Mouse (Mus musculus) olfactory bulb, adult 2 months (tissue): ENCODE results near the gene Wiz. TPM values are rescaled to one million over a fixed set of nuclear protein-coding genes. Genes with fewer than 3 reads are reported as not detected.

ENCODE experiments used
- H3K27ac ChIP-seq: fragments of 200-500 bp; 2 replicates; pipeline ENCODE4 v1.5.1; 2012; ENCODE audit warnings: low read depth, low read length; ENCODE audit not compliant: insufficient read depth
- H3K4me1 ChIP-seq: fragments of 200-500 bp; 2 replicates; pipeline ENCODE4 v1.6.1; 2012; ENCODE audit warnings: low read length; ENCODE audit not compliant: control insufficient read depth, insufficient read depth
- H3K4me3 ChIP-seq: fragments of 200-500 bp; 2 replicates; pipeline ENCODE4 v1.5.1; 2012; ENCODE audit warnings: mild to moderate bottlenecking, low read depth, low read length, moderate library complexity; ENCODE audit not compliant: insufficient read depth
- CTCF ChIP-seq: fragments of 200-500 bp; IDR thresholded peaks from 2 replicates; pipeline ENCODE4 v1.5.1; 2012; ENCODE audit warnings: low read depth, mild to moderate bottlenecking, low read length, moderate library complexity; ENCODE audit not compliant: insufficient read depth
- POLR2A ChIP-seq: fragments of 200-500 bp; IDR thresholded peaks from 2 replicates; pipeline ENCODE4 v1.6.1; 2012; ENCODE audit warnings: mild to moderate bottlenecking, low read depth, low read length, moderate library complexity; ENCODE audit not compliant: insufficient read depth
- WGBS: fragments of 180-500 bp; shearing (Covaris S2); methylation state at CpG from one replicate; pipeline ENCODE4 v1.1.7; 2018; 5-methylcytosine and 5-hydroxymethylcytosine counted together
- polyA plus RNA-seq: library from polyadenylated mRNA; stranded (reverse); fragments of >200 nt; gene quantifications from 2 replicates; pipeline ENCODE4 v1.2.4, GENCODE M21; 2012; ENCODE audit warnings: low replicate concordance; ENCODE audit not compliant: missing spikeins, insufficient read depth, insufficient read length

Wiz gene
- polyA plus RNA-seq, 1 experiment, result not detected

DNA sequence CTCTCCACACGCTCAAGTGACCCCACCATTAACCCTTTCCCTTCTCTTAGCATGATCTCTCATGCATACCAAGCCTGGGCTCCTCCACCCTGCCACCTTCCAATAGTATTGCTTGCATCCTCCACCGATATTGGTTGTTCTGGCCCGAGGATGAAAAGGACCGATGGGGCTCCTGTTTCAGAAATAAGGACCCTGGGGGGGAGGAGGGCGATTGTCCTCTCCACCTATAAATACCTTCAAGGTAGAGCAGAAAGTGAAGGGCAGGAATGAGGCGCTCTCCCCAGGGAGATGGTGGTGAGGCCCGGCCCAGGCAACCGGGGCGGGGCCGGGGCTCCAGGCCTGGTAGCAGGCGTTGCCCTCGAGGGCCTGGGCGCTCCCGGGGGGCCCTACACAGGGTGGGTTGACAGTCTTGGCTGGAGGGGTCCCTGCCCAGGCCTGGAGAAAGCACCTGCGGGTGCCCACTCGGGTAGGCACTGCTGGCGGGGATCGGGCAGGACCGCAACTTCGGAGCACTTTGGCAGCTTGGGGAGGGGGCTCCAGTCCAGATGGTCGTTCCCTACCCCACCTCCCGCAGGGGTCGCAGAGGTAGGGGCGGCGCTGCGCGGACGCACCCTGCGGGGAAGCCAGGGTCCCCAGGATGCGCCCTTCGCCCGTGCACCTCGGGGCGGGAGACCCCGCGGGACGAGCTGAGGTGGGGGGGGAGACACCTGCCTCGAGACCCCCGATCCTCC, 704 bp downstream of the Wiz start:
- peak overlapping the region; percentile 94 for H3K4me3 ChIP-seq
- TF ChIP-seq CTCF (no peak), POLR2A (no peak)
- 1% methylated on average over 36 of the region's 39 CpGs for WGBS
- peaks cover 10% of the 10 kb centered on the region for H3K4me1 ChIP-seq
- no peak overlapping the region for H3K27ac ChIP-seq

DNA sequence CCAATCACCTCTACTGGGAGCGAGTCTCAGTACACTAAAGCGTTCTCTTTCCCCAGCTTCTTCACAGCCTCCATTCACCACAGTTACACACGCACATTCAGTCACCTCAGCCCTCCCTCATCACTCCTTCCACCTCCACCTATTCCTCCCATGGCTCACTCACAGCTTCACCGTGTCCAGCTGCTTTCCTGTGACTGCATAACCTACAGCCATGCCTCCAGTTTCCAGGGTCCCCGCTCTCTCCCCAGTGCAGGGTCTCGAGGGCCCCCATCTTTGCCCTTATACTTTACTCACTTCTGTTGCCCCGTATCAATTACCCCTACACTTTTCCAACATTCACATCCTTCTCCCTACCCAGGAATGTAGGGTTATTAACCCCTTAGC, 1.3 kb downstream of the Wiz start:
- TF ChIP-seq CTCF (no peak), POLR2A (no peak)
- H3K4me3 ChIP-seq, result peak overlapping the region; percentile 94
- no peak overlapping the region for H3K27ac ChIP-seq
- WGBS, result 39% methylated on average over 7 of the region's 7 CpGs
- H3K4me1 ChIP-seq, result peaks cover 10% of the 10 kb centered on the region

DNA sequence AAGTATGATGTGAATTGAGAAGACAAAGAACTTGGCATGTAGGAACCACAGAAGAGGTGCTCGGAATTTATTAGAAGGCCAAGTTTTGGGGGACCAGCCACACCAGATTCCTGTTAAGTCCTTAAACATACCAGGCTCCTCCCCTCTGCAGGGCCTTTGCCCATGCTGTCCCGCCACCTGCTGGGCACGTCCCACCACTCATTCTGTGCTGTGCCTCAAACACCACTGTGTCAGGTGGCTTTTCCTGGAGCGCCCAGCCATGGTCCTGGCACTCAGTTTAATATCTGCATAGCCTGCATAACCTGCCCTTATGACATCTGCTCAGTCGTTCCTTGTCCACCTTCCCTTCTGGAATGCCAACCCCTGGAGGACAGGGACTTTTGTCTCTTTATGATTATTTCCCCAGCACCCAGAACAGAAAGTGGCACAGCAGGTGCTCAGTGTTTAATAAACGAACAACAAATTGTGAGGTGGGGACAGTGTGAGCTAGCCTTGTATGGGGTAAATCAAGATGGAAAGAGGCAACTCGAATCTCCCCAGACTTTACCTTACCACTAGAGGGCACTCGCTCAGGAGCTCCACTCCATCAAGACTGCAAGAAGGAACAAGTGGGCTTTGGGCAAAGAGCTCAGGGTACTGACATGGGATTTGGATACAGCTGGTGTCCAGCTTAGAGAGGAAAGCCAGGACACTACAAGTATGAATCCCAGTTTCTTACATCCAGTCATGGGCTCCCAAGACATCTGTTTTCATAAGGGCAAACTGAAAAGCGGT, 2.4 kb downstream of the Wiz start:
- 74% methylated on average over 9 of the region's 9 CpGs for WGBS
- TF ChIP-seq POLR2A, result no peak
- Histone ChIP-seq H3K4me1 (peaks cover 14% of the 10 kb centered on the region), H3K27ac (no peak overlapping the region), H3K4me3 (no peak overlapping the region)

DNA sequence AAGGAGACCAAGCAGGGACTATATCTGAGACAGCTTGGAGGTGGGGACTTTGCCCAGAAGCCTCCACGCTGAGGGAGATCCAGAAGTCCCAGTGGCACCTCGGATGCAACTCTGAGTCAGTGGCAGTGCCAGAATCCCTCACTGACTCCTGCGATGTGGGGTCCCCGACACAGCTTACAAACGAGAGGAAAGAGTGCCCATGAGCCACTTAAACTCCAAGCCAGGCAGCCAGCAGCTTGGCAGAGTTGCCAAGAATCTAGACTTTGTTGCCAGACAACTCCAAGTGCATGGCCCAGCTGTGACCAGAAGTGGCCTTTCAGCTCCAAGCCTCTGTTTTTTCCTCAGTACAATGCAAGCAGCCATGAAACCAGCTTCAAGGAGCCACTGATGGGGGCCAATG, 5.6 kb downstream of the Wiz start:
- TF ChIP-seq CTCF (no peak), POLR2A (no peak)
- WGBS, result 38% methylated on average over 5 of the region's 5 CpGs
- Histone ChIP-seq H3K27ac (no peak overlapping the region), H3K4me1 (peaks cover 14% of the 10 kb centered on the region), H3K4me3 (no peak overlapping the region)

DNA sequence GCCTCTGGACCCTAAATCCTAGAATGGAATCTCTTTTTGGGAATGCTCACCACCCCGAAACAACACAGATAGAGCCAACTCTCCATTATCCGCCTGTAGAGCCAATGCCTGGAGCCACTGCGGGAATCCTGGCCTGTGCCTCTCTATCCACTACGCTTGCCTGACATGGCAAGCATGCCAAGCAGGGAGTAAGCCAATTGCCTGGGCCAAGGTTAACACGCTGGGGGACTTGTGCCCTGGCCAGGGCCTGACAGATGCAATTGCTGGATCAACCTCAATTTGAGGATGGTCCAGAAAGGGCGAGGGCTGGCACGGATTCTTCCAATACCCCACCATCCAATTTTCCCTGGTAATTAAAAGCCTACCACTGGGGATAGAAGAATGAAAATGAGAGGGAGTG, 6.7 kb downstream of the Wiz start:
- no peak overlapping the region for H3K27ac ChIP-seq
- no peak overlapping the region for H3K4me3 ChIP-seq
- peaks cover 7% of the 10 kb centered on the region; the same call in 1 of the 2 replicates for H3K4me1 ChIP-seq
- 50% methylated on average over 7 of the region's 7 CpGs for WGBS
- TF ChIP-seq POLR2A, result no peak
- no peak for TF ChIP-seq CTCF

DNA sequence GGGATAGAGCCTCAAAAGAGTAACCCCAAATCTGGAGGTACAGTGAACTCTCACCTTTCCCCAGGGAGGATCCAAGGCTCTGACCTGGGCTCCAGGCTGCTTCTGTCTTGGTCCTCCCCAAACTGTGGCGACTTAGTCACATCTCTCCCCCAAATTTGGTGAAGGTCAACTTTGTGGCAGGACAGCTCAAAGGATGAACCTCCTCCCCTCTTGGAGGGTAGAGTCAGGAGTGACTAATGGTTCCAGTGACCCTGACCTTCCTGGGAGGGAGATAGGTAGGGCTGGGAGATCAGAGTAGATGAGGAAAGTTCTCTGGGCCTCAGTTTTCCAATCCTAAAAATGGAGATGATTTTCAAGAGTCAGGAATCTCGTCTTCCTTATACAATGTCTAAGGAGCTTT, 10.5 kb downstream of the Wiz start:
- no peak for TF ChIP-seq CTCF
- peaks cover 5% of the 10 kb centered on the region; the same call in 1 of the 2 replicates for H3K4me1 ChIP-seq
- no peak overlapping the region for H3K27ac ChIP-seq
- WGBS, result 84% methylated on average over 2 of the region's 2 CpGs
- H3K4me3 ChIP-seq, result no peak overlapping the region

DNA sequence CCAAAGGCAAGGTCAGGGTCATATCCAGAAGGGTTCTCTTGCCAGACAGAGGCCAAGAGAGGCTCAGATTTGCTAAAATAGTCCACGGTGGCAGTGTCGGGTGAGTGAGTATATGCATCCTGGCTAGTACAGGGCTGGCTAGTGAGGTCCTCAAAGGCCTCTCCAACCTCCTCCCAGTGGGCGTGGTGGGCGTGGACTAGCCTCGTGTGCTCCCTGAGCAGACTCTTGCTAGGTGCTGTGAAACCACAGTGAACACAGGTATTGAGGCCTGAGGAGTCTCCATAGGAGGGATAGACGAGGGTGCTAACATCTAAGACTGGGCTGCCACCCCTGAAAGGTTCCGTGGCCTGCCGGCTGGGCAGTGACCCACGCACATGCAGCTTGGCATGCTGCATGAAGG, 12.1 kb downstream of the Wiz start:
- H3K4me1 ChIP-seq, result no peaks in the 10 kb centered on the region
- H3K27ac ChIP-seq, result no peak overlapping the region
- no peak overlapping the region for H3K4me3 ChIP-seq
- WGBS, result 84% methylated on average over 9 of the region's 9 CpGs
- no peak for TF ChIP-seq CTCF
- TF ChIP-seq POLR2A, result no peak

DNA sequence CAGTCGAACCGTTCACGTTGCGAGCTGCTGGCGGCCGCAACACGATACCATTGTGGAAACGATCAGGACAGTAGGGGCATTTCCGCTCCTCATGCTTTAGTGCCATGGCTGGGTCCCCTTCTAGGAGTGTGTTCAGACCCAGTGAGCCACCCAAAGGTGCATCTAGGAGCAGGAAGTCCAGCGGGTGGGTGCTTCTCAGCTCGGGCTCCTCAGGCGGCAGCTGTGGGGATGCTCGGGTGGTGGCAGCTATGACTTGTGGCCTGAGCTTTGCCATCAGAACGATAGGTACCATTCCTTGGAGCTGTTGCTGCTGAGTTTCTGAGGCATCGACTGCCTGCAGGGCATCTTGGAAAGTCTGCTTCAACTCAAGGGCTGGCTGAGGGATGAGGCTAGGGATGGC, 12.8 kb downstream of the Wiz start:
- H3K4me1 ChIP-seq, result no peaks in the 10 kb centered on the region
- no peak overlapping the region for H3K4me3 ChIP-seq
- 86% methylated on average over 15 of the region's 15 CpGs for WGBS
- TF ChIP-seq POLR2A (no peak), CTCF (no peak)
- no peak overlapping the region for H3K27ac ChIP-seq

DNA sequence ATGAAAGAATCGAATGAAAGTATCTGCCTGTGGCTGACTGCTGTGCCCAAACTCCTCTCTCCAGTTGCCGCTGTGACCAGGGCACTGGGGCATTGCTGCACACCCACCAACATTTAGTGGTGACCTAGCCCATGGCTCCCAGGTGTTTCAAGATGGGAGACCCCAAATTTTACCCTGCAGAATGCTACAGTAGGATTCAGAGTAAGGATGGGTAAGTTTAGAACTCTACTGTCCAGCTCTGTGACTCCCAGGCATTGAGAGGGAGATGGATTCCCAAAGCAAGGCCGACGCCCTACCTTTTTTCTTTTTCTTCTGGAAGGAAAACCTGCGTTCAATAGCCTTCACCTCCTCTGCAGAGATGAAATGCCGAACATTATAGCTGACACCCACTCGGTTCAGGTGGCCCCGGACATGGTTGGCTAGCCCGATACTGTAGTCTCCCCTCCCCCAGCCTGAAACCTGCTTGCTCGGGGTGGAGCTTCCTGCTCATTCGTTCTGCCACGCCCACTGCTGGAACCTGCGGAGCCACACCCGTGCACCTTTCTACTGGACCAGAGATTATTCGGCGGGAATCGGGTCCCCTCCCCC, 20.2 kb downstream of the Wiz start:
- Histone ChIP-seq H3K4me3 (no peak overlapping the region), H3K27ac (no peak overlapping the region), H3K4me1 (no peaks in the 10 kb centered on the region)
- WGBS, result 42% methylated on average over 13 of the region's 17 CpGs
- TF ChIP-seq CTCF (no peak), POLR2A (no peak)
